Mouse (Mus musculus): ENCODE data around the gene Stard5. TPM values are rescaled to one million over a fixed set of nuclear protein-coding genes. Genes with fewer than 3 reads are reported as not detected.

The Stard5 gene
- total RNA-seq, 2 experiments from 2014 or later, result 7.4 to 9.2 TPM

DNA sequence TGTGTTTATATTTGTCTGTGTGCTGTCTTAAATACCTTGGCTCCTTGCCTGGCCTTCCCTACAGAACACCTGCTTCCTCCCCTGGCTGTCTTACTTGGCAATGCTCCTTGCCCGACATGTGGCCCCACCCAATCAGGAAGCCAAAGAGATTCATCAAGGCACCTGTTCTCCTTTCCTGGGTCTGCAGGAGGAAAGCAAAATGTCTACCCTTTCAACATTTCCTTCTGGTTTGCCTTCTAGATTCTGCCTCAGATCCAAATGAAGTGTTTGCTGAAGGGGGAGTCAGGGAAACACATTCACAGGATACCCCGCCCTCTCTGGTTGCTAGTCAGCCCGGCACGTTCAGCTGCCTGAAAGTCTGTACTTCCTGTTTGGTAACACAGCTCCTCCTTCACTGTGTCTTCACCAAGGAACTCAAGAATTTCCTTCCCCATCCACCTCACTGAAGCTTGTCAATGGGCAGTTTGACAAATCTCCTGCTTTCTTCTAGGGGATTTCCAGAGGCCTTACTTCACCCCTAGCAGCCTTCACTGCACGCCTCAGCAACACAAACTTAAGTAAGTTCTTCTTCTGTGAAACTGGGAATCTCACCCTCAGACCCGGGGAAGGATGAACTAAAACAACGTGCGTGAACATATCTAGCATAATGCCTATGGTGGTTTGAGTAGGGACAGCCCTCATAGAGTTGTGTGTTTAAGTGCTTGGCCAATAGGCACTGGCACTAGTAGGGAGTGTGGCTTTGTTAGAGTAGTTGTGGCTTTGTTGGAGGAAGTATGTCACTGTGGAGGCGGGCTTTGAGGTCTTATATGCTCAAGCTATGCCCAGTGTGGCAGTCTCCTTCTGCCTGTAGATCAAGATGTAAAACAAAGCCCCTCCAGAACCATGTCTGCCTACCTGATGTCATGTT, 27.7 kb downstream of the Stard5 start:
- intact Hi-C loops (cut with DNase I), result loop anchor here (10.0 kb wide), 2 partner anchors 145 to 225 kb away; partner anchors contain the start of genes Mesd and Tlnrd1
- no peak for DNase-seq (ENCODE audit: low spot score in 2 of 2)

DNA sequence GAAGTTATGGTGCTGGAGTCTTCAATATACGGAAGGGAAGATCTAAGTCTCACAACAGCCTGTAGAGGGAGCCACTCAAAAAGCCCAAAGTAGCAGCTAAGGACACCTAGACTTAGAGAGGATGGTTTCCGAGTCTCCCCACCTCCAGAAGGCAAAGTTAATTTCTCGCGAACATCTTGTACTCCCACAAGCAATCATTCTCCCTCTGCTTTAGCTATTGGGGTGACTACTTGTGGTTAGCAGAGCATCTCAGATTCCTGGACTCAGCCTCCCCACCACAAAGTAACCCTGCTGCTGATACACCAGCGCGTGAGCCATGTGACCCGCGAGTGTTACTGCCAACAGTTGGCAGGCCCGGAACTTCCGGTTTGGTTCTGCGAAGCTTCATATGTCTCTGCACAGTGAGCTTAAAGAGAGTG, 28.5 kb downstream of the Stard5 start:
- no peak for DNase-seq (ENCODE audit: low spot score in 2 of 2)
- intact Hi-C loops (cut with DNase I), result loop anchor here (10.0 kb wide), 2 partner anchors 145 to 225 kb away; partner anchors contain the start of genes Mesd and Tlnrd1

DNA sequence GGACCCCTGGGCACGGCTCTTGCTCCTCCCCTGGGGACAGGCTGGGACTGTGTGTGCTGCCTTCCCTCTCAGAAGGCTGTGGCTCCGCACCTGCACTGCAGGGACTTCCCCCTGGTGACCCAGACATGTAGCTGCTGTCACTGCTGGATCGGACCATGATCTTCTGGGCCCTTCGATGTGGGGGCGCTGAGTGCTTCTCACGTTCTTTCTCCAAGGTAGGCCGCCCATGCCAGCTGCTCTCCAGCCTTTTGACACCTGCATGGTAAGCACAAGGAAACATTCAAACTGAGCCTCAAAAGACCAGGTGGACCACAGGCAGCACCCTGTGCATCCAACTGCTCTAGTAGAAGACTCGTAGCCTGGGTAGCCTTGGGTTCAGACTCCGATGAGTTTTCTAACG, 29.3 kb downstream of the Stard5 start:
- no peak for DNase-seq (ENCODE audit: low spot score in 2 of 2)
- intact Hi-C loops (cut with DNase I), result loop anchor here (10.0 kb wide), 2 partner anchors 144 to 224 kb away; partner anchors contain the start of genes Mesd and Tlnrd1

DNA sequence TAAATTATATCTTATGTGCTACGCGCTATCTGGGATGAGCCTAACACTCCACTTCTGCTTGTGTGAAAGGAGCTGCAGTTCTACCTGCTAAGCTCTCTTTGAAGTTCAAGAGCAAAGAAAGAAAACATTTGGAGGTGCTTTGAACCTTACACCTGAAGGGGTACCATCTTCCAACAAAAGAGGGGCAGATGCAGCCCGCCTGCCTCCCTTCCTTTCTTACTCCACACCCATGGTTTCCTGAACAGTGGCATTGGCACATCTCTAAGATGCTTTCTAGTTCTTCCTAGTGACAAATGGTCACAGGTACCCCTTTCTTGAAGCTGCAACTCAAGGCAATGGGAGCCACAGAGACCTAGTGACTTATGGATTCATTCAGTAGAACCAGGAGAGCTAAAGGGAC, 30.0 kb downstream of the Stard5 start:
- intact Hi-C loops (cut with DNase I), result loop anchor here (10.0 kb wide), 2 partner anchors 143 to 223 kb away; partner anchors contain the start of genes Mesd and Tlnrd1
- no peak for DNase-seq (ENCODE audit: low spot score in 2 of 2)

DNA sequence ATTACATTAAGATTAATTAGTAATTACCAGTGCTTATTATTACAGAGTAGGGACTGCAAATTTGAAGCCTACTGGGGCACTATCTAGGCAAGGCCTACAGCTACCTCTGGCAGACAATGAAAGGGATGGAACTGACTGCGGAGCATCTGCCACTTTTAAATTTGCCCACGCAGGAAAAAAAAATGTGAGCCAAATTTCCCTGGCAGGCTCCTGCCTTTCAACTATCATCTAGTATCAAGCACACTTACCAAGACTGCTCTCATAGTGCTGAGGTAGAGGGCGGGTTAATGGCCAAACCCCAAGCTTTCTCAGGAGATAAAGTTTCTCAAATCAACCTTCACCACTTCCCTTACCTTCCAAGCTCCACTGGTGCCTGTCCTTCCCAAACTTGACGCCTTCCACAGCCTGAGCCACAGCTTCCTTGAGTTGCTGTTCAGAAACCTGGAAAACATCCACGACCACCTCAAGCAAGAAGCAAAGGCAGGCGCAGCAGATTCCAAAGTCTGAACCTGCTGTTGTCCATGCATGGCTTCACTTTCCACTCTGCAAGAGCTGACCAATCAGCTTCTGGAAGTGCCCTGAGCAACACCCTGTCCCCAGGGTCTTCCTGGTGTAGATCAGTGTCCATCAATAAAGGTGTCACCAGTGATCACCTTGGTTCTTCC, 31.1 kb downstream of the Stard5 start:
- DNase-seq (ENCODE audit: low spot score in 2 of 2), result no peak
- intact Hi-C loops (cut with DNase I), result loop anchor here (10.0 kb wide), 2 partner anchors 142 to 222 kb away; partner anchors contain the start of genes Mesd and Tlnrd1

DNA sequence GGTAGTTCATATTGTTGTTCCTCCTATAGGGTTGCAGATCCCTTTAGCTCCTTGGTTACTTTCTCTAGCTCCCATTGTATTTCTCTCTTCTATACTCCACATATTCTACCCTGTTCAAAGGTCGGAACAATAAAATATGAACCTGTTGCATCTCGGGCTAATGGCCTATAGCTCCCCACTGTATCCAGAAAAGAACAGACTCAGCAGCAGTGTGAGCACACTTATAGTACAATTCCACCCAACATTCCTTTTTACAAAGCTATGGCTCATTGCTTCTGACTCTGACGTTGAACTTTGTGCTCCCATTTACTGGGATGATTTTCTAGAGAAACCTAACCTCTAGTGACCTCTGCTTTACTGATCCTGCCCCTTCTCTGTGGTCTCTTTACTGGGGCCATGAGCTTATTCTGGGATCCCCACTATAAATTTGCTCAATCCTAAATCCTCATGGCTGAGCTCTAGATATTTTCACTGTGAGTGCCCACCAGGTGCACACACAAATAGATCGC, 34.4 kb downstream of the Stard5 start:
- DNase-seq (ENCODE audit: low spot score in 2 of 2), result no peak
- intact Hi-C loops (cut with DNase I), result loop anchor here (10.0 kb wide), 2 partner anchors 139 to 219 kb away; partner anchors contain the start of genes Mesd and Tlnrd1

DNA sequence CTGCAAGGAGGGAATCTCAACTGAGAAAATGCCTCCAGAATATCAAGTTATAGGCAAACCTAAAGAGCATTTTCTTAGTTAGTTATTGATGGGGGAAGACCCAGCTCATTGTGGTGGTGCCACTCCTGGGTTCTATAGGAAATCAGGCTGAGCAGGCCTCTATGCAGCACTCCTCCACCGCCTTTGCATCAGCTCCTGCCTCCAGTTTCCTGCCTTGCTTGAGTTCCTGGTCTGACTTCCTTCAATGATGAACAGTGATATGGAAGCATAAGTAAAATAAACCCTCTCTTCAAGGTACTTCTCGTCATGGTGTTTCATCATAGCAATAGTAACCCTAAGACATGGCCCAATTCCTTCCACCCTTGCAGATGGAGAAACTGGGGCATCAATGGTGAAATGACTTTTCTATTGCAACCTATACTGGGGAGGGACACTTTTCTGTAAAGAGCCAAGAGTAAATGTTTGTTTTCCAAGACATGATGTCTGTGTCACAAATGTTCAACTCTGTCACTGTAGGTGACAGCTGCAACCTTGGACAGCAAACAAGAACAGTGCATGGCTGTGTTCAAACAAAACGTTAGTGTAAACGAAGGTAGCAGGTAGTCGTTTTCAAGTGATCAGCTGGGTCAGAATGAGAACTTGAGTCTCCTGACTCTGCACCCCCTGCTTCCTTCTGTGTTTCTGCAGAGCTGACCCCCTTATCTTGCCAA, 36.3 kb downstream of the Stard5 start:
- no peak for DNase-seq (ENCODE audit: low spot score in 2 of 2)
- intact Hi-C loops (cut with DNase I), result loop anchor here (2.0 to 10.0 kb wide), 3 partner anchors 107 to 217 kb away; partner anchors contain the start of genes Mesd and Tlnrd1

DNA sequence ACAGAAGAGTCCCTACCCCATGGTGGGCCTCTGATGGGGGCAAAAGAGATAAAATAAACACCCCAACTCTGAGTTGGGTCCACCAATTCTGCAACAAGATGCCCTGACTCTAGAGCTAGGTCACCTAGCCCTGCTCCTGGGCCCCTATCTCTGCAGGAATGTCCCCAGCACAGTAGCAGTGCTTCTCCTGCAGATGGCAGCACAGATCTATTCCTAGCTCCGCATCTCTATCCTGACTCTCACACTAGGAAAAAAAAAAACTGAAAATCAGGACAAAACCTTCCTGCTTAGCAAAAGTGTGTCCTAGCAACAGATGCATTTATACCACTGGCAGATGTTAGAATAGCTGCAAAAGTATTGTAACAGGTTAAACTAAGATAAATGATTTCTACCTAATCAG, 37.0 kb downstream of the Stard5 start:
- DNase-seq (ENCODE audit: low spot score in 2 of 2), result peak; percentile 41 to 43
- intact Hi-C loops (cut with DNase I), result loop anchor here (2.0 to 10.0 kb wide), 3 partner anchors 106 to 216 kb away; partner anchors contain the start of genes Mesd and Tlnrd1

DNA sequence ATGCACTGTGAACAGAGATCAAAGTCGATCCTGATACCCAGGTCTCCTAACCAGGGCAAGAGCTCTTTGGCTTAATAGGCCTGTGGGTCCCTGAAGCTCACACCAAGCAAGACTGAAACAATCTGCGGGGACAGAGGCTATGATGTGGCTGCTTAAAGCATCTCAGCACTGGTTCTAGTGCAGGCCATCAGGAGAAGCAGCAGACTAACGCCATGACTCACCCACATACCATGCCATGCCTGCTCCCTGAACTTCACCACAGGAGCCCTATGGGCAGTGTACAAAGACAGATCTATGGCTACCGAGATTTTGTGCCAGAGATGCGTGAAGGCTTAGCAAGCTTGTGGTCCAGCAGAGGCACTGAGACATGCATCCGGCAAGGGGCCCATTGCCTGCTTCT, 39.8 kb downstream of the Stard5 start:
- intact Hi-C loops (cut with DNase I), result loop anchor here (10.0 kb wide), 1 partner anchor 957 kb away; no protein-coding TSS in a partner anchor

DNA sequence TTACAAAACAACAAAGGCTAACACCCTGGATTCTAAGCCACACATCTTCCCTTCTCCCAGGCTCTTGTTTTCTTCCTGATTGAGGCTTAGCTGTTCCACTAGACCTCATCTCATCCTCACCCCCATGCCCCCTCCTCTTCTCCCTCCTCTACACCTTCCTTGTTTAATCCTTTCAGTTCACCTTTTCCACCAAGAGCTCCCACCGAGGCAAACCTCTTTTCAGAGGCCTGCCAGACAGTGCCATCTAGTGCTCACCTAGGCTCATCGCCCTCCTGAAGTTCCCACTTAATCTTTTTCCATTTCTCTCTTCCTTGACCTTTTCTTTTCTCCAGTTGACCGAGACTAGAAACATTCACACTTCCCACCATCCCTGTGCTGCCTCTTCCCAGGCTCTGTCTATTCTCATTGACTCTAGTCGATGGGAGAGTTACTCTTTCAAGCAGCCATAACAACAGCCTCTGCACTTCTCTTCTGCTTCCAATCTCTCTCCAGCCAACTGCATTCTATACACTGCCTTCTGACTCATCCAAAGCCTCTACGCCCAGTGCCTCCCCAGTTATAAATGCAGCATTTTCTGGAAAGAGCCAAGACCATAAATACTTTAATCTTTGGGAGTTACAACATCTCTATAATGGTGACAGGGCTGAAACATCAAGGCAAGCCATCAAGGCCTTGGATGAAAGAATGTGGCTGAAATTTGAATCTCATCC, 43.9 kb downstream of the Stard5 start:
- intact Hi-C loops (cut with DNase I), result loop anchor here (1.0 to 10.0 kb wide), 2 partner anchors 107 to 961 kb away; no protein-coding TSS in a partner anchor
- no peak for DNase-seq (ENCODE audit: low spot score in 2 of 2)

More for the DNA sequence above, 39.8 kb downstream of the Stard5 start:
- no peak for DNase-seq (ENCODE audit: low spot score in 2 of 2)

DNA sequence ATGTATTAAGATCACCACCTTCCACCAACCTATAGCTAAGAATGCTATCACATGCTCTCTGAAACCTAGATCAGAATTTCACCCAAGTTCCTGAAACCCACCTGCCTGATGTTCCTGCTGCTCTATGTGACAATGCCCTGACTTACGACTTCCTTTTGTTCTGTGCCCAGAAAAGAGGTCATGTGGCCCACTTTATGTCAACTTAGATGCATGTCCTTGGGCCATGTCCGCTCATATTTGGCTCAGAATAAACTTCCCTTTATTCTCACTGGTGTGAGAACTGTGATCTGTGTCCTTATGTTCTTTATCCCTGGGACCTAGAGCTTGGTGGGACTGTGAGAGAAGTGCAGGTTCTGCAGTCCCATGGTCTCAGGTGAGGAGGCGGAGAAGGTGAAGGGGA, 45.5 kb downstream of the Stard5 start:
- intact Hi-C loops (cut with DNase I), result loop anchor here (10.0 kb wide), 1 partner anchor 962 kb away; no protein-coding TSS in a partner anchor
- DNase-seq (ENCODE audit: low spot score in 2 of 2), result no peak

DNA sequence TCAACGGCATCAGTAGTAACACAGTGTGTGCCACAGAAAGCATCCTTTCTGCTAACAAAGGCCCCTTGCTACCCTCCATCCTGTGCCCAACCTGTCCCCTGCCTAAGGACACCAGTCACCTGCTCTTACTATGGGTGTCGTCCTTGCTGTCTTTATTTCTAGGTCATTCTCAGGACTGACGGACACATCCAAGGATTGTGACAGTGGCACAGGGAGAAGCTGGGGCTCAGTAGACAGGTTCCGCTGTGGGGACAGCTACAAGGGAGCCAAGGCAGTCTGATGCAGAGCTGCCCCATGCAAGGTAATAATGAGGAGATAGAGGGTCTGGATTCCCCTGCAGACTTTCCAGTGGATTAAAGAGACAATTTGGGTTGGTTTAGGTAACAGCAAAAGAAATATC, 46.7 kb downstream of the Stard5 start:
- no peak for DNase-seq (ENCODE audit: low spot score in 2 of 2)
- intact Hi-C loops (cut with DNase I), result loop anchor here (10.0 kb wide), 1 partner anchor 964 kb away; no protein-coding TSS in a partner anchor

DNA sequence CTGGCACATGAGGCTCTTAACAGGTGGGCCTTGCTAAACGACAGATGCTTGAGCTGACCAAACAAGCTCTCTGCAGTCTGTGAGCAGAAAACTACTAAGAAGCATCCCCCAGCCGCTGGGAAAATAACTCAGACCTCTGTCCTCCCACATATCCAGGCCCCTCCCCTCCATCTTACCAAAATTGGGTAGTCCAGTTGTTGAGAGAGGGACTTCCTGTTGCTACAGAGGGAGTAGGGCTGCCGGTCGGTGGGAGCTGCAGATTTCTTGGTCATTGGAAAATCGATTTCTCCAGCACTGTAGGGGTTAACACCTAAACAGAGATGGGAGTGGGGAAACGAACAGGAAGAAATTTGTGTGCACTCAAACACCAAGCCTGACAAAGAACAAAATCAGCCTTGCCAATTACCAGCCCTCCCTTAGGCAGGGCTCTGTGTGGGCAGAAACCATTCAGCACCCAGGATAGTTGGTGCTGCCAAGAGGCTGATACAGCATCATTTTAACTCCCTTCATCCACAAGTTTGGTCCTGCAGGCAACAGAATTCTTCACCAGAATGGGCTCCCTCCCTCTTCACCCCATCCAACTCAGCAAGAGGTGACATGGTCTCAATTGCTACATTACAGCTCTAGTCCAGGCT, 51.0 kb downstream of the Stard5 start:
- intact Hi-C loops (cut with DNase I), result no loop called here
- DNase-seq (ENCODE audit: low spot score in 2 of 2), result no peak

DNA sequence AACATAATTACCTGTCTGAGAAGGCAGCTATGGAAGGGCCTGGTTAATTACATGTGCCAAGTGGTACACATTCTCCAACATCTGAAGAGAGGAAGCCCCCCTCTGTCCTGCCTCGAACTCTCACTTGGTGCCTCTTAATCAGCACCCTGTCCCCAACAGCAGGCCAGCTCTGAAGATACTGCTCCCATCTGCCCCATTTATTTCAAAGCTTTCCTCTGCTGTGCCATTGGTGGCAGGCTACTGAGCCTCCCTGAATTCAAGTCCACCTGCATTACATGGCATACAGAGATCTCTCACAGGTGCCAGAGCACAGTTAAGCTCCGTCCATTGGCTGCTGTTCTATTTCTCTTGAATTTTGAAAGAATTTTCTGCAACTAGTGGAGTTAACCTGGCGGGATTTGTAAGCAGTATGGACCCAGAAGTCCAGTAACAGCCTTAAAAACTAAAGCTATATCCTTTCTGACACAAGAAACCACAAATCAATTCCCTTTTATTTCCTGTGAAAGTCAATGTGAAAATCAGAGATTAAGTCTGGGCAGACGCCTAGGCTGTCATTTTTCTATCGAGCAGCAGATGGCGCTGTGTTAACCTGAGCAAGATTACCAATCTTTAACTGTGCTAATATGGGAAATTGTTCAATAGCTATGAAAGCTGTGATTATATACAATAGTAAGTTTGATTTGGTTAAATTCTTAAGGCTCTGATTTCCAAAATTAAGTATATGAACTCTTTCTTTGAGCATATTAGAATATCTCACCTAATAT, 63.9 kb downstream of the Stard5 start:
- intact Hi-C loops (cut with DNase I), result loop anchor here (2.0 to 5.0 kb wide), 2 partner anchors 79 to 107 kb away; no protein-coding TSS in a partner anchor
- DNase-seq (ENCODE audit: low spot score in 2 of 2), result no peak

DNA sequence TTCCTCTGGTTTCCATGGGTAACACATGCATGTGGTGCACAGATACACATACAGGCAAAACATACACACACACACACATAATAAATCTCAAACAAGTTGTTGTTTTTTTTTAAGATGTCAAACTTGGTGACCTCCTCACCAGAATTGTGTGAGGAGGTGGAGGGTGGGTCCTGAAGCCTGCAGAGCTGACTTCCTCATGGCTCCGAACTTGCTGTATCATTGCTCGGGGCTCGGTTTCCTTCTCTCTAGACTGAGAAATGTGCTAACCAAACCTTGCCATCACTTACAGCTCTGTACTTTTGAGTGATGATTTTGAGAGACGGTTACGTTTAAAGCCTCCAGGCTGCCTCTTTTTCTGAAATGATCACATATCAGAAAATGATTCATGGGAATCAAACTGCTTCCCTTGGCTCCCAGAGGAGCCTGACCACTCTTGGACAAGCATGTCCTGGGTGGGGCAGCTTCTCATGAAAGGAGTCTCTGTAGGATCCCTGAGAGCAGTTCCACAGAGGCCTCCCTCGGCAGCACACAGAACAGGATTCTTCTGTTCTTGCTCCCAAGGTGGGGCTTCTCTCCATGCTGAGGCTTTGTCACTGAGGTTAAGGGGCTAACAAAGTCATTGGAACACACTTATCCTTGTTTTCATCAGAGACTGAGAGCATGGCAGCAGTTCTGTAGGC, 67.4 kb downstream of the Stard5 start:
- intact Hi-C loops (cut with DNase I), result loop anchor here (5.0 kb wide), 1 partner anchor 103 kb away; no protein-coding TSS in a partner anchor
- DNase-seq (ENCODE audit: low spot score in 2 of 2), result no peak
